Mouse (Mus musculus) embryo, embryonic 10.5 days (tissue): ENCODE measurements around the gene Spty2d1.

Source experiments
- DNase-seq: peaks from one replicate; pipeline ENCODE4 v3.0.0-alpha.2; 2015; ENCODE audit warnings: low spot score

The Spty2d1 gene

DNA sequence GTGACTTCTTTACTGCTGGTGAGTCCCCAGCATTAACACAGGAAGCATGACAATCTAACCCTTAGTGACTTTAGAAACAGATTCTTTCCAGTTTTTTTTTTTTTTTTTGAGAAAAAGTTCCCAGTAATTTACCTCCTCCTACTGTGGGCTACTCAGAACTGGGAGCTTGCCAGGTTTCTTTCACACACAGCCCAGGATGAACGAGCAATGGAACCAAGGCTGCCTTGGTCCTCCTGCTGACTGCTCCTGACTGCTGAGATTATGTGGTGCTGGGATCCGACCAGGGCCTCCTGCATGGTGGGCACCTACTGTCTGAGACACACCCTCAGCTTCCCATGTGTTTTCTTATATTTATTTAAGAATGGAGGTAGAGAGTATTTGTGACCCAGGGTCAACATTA, 21.1 kb downstream of the Spty2d1 start:
- no peak for DNase-seq

DNA sequence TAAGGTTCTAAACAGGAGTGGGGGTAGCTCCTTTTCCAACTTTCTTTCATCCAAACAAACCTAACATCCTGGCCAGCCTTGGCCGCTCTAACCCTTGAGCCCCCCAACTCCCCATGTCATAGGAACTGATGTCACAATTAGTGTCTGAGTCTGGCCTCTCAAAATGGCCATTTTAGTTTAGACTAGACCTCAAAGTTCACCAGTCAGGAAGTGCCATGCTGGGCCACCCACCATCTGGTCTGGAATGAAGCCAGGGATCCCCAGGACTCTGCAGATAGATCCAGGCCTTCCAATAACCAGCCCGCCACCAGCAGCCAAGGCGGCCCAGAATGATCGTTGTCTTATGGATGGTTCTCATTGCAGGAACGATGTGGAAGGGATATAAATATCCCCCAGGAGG, 21.6 kb downstream of the Spty2d1 start:
- peak; percentile 18 for DNase-seq

DNA sequence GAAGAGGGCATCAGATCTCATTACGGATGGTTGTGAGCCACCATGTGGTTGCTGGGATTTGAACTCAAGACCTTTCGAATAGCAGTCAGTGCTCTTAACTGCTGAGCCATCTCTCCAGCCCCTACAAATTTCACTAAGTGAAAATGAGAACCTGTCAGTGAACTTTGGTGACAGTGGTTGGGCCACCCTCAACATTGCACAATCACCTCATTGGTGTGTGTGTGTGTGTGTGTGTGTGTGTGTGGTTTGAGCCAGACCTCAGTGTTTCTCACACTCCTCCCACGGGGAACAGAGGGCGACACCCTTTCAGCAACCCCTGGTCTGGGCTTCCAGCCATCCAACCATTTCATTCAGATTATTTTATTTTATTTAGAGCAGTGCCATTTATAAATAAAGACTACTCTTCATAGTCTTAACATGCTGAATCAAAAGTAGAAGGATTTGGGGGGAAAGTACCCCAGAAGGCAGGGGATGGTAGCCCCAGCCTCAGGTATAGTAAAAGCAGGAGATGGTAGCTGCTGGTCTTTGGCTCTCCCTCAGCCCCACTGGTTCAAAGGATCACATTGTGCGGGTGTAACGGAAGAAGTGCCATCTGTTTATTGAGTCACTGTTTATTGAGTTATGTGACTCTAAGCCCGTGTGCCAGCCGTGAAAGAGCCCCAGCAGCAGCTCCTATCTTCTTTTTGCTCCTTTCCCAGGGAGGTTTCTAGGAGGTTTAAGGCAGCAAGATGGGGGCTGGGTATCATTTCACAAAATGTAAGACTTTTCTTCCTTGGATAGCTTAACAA, 22.3 kb downstream of the Spty2d1 start:
- no peak for DNase-seq

DNA sequence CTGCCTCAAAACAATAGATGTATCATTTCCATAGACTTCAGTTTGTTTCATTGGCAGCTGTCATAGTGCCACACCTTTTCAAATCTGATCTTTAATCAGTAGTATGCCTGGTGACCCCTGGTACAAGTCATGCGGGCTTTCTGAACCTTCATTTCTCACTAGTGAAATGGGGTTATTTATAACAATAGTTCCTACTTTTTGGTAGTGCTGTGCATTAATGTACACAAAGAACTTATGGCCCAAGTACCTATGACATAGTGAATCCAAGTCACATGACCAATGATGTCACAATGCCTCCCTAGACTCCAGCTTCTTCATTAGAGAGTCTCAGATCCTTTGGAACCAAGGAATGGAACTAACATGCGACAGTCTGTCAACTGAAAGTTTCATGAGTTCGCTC, 24.9 kb downstream of the Spty2d1 start, which contains the start of gene Gm9999:
Gene Gm9999, plus strand, starts transcription at position 301 of the 400 bp plus-strand sequence.
- DNase-seq: no peak

DNA sequence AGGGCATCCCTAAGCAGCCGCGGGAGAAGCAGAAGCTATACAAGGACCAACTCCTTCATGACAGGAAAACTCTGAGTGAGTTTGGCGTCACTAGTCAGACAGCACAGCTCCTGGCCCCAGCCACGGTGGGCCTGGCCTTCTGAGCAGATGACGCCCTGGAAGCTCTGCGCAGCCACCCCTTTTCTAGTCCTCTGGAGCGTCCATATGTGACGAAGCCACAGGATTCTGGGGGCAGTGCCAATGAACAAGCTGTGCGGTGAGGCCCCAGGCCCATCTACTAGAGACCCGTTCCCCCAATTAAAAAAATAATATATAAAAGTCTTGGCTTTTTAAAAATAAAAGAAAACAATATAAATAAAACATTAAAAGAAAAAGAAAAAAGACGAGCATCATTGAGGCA, 32.8 kb downstream of the Spty2d1 start:
- DNase-seq: no peak

DNA sequence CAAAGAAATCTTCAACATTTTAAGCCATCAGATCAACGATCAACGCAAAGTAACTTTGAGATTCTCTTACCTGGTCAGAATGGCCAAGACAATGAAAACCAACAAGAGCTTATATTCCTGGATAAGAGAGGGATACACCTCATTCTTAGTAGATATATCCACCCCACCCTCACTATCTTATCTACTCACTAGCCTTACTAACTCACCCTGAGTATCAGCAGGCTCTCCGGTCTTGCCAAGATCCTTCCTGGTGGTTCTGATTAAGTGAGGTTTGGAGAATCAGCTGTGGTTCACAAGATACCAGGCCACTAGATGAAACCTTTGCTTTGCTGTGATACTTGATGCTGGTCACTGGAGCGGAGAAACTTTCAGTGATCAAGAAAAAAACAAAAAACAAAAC, 33.6 kb downstream of the Spty2d1 start:
- DNase-seq: no peak

DNA sequence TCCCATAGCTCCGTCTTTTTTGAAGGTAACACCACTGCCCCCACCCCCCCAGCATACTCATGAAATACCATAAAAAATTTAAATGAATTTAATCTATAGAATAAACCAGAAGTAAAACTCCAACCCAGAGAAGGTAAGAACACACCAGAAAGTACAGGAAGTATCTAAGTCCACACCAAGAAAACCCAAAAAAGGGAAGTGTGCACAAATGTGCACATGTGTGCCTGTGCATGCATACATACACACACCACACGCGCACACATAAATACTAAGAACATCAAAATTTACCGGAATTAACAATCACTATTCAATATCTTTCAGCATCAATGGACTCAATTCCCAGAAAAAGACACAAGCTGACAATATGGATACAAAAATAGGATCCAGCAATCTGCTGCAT, 38.3 kb downstream of the Spty2d1 start:
- DNase-seq: no peak

DNA sequence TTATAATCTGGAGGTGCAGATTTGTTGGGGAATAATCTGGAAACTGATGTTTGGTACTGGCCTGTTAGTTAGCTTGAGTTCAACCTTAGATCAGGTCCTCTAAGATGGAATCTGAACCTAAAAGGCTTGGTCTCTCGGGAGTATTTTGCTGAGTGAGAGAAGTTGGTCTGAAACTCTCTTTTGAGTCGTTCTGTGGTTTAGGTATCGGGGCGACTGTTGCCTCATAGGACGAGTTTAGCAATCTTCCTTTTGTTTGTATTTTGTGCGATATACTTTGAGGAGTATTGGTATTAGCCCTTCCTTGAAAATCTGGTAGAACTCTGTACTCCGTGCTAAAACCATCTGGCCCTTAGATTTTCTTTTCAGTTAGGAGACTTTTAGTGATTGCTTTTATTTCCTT, 44.1 kb downstream of the Spty2d1 start:
- no peak for DNase-seq

DNA sequence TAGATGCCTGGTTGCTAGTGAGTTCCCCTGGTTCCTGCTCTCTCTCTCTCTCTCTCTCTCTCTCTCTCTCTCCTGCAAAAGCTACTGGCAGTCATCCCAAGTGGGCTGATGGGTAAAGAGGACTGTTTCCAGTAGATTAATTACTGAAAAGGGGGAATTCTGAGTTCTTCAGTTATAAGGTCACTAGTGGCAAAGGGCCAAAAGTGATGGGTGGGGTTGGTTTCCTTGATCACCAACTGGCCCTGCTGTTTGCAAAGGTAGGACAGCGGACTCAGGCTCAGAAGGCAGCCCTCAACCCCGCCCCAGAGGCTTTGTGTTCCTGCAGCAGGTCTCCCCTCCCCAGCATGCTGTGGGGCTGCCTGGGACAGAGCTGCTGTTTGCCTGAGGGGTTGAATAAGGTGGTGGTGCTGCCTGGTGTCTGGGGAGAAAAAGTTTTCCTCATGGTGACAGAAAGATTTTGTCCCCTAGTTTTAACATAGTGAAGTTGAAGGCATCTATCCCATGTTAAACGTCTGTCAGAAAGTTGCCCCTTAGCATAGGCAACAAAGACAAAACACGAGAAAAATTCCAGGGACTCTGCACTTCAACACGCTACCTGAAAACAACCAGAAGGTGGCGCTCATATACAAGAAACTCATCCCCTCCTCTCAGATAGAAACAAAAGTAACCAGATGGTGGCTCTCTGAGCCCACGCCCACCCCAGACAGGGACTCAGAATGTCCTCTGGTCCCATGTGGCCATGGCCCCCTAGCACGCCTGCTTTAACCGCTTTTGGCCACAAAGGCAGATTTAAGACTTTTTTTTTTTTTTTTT, 45.2 kb downstream of the Spty2d1 start:
- DNase-seq: peak; percentile 95

DNA sequence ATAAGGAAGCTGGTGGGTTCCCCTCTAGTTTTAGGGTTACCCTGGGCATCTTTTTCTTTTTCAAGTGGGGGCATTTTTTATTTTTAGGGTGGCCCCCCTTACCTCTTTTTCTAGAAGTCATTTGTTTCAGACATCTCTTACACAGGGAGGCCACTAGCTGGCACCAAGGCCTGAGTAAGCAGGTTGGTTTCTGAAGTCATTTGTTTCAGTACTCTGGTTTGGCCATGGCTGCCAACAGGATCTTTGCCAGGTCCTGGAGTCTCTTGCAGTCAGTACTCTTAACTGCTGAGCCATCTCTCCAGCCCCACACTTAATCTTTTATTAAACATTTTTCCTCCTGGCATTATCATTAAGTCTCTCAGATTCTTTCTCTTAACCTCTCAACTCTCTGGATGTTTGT, 46.1 kb downstream of the Spty2d1 start:
- no peak for DNase-seq

DNA sequence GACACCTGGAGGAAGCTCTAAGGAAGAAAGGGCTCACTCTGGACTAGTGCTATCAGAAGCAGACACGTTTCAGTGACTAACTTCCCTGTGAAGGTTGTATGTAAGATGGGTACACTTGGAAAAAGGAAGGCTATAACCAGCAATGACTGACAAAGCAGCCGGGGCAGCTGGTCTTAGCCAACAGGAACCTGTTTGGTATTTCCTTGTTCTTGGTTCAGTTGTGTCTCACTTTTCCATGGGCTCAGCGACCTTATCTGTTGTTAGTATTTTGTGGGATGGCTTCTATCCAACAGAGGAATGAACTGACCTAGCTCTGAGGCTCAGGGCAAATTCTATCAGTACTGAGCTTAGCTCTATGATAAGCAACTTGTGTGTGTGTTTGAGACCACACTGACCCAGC, 47.2 kb downstream of the Spty2d1 start:
- DNase-seq: no peak

DNA sequence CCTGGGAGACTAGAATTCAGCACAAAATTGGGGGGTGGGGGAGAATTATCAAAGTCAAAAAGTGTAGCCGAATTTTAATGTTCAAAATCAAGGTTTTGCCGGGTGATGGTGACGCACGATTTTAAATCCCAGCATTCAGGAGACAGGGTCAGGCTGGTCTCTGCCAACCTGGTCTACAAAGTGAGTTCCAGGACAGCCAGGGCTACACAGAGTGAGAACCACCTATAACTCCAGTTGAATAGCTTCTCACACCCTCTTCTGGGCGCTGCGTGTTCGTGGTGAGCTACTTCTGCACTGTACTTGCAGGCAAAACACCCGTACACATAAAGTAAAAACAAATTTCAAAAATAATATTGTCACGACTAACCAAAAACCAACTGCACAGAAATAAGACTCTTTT, 49.4 kb downstream of the Spty2d1 start:
- no peak for DNase-seq

DNA sequence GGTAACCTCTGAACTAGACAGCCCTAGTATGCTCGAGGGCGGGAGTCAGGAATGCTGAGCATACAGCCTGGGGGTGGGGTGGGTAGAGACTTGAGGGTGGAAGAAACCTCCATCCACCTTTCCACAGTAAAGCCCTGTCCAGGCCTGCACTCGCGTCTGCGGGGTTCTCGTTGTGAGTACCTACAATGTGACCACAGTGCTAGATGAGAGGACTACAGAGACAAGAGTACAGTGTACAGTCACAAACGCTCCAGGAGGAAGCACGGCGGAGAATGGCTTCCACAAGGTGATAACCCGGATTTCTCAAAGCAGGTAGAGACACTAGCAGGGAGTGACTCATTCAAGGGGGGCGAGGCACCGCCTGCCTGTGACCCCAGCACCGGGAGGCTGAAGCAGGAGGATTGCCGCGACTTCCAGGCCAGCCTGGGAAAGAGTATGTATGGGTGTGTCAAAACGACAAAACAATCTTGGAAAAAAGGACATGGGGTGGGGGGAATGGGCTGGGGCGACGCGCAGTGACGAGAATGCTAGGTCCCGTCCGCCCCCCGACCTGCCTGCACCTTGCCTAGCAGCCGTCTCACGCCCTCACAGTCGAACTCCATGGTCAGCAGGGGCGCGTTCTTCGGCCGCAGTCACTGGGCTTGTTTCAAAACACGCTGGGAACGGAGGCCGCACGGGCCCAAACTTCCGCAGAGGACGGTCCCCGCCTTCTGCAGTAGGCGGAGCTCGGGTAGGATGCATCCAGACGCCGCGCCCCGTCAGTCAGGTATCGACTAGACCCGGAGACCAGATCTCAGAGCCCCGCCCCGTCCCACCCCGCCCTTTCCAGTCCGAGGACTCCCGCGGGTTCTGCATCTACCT, 50.1 kb downstream of the Spty2d1 start, which contains the start of gene Uevld:
Gene Uevld, minus strand, starts transcription at position 697 of the 861 bp plus-strand sequence.
- DNase-seq: peak; percentile 97
